Mouse (Mus musculus) thymus, adult 2 months (tissue): ENCODE results near the gene Tbxas1.

Source experiments
- CTCF ChIP-seq: fragments of 200-500 bp; IDR thresholded peaks from 2 replicates; pipeline ENCODE4 v1.5.1; 2012; ENCODE audit warnings: mild to moderate bottlenecking, control low read depth, low read length, moderate library complexity, borderline replicate concordance; ENCODE audit not compliant: control insufficient read depth, poor library complexity, insufficient read depth; ENCODE audit errors: extremely low read depth
- POLR2A ChIP-seq: fragments of 200-500 bp; IDR thresholded peaks from 2 replicates; pipeline ENCODE4 v1.6.1; 2012; ENCODE audit warnings: mild to moderate bottlenecking, low read length, control low read depth, moderate library complexity; ENCODE audit not compliant: control insufficient read depth, poor library complexity, insufficient read depth; ENCODE audit errors: extremely low read depth

DNA sequence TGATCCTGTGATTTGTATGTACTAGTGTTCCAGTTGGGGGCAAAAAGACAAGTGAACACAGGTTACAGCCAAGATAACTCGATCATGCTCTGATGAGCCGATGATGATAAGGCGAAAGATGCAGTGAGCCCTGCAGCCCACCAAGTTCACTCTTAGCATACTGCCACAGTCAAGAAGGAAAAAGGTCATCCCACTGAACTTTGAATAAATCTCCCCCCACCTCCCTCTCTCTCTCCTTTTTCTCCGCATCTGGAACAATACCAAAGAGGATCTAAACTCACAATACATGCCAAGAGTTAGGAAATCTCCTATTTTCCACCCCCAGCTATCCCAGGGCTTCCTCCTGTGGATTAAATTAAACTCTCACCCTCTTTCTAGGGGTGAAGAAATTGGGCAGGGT lies 12.2 kb downstream of the Tbxas1 start:
- TF ChIP-seq POLR2A (no peak), CTCF (no peak)
